Mouse (Mus musculus) neural tube, embryonic 14.5 days (tissue): ENCODE results near the gene Tgfa. TPM values are rescaled to one million over a fixed set of nuclear protein-coding genes. Genes with fewer than 3 reads are reported as not detected.

Experiments used
- ATAC-seq: fragments of 200-750 bp; cut with Nextera tagmentation; 2 replicates; pipeline ENCODE4 v1.8.0; 2017; ENCODE audit warnings: low read depth, mild to moderate bottlenecking, moderate TSS enrichment, moderate library complexity
- H3K27ac ChIP-seq: fragments of 300-500 bp; sonication (generic); 2 replicates; pipeline ENCODE4 v1.5.1; 2014; ENCODE audit warnings: low read depth, mild to moderate bottlenecking, control low read depth, low read length, moderate library complexity, mixed read lengths
- H3K27me3 ChIP-seq: fragments of 300-500 bp; sonication (generic); 2 replicates; pipeline ENCODE4 v1.6.1; 2014; ENCODE audit warnings: low read length; ENCODE audit not compliant: control insufficient read depth, insufficient read depth
- H3K36me3 ChIP-seq: fragments of 300-500 bp; sonication (generic); 2 replicates; pipeline ENCODE4 v1.6.1; 2014; ENCODE audit warnings: low read length, mixed read lengths; ENCODE audit not compliant: control insufficient read depth, insufficient read depth
- H3K4me1 ChIP-seq: fragments of 300-500 bp; sonication (generic); 2 replicates; pipeline ENCODE4 v1.6.1; 2014; ENCODE audit warnings: low read length; ENCODE audit not compliant: control insufficient read depth, insufficient read depth
- H3K4me2 ChIP-seq: fragments of 300-500 bp; sonication (generic); 2 replicates; pipeline ENCODE4 v1.6.1; 2014; ENCODE audit warnings: mild to moderate bottlenecking, low read depth, low read length, control low read depth
- H3K4me3 ChIP-seq: fragments of 300-500 bp; sonication (generic); 2 replicates; pipeline ENCODE4 v1.5.1; 2014; ENCODE audit warnings: low read depth, low read length, control low read depth, mixed read lengths
- H3K9ac ChIP-seq: fragments of 300-500 bp; sonication (generic); replicated peaks from 2 replicates; pipeline ENCODE4 v1.6.1; 2014; ENCODE audit warnings: low read depth, mild to moderate bottlenecking, control low read depth, low read length, mixed read lengths
- H3K9me3 ChIP-seq: fragments of 300-500 bp; sonication (generic); 2 replicates; pipeline ENCODE4 v1.6.1; 2016; ENCODE audit warnings: low read length; ENCODE audit not compliant: control insufficient read depth
- WGBS: fragments of 180-500 bp; shearing (Covaris S2); extraction: QIAGEN DNeasy Blood & Tissue Kit; methylation state at CpG from one replicate; pipeline ENCODE4 v1.1.7; 2014; 5-methylcytosine and 5-hydroxymethylcytosine counted together
- polyA plus RNA-seq: library from polyadenylated mRNA; unstranded; fragments of >200 nt; fragmentation: Nextera tagmentation; extraction: Ambion mirVana; gene quantifications from 2 replicates; pipeline ENCODE4 v1.2.1, GENCODE M21; 2014

Tgfa gene
- polyA plus RNA-seq, 1 experiment from 2014 or later: 24.3 TPM

DNA sequence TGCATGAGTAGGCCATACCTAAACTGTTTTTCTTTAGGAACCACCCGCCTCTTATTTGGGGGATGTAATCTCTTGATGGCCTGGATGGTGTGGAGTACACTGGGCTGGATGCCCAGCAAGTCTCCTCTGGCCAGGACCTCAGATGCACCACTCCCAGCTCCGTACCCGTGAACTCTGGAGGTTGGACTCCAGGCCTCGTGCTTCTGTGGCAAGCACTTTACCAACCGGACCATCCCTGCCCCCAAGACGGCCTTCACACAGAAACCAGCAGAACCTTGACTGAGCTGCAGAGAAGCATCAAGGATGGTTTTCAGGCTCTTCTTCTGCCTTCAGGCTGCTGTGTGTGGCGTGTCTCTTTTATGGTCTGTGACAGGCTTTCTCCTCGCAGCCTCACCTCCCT, 98.3 kb downstream of the Tgfa start:
- Histone ChIP-seq H3K4me2 (no peak overlapping the region), H3K9ac (no peak overlapping the region), H3K4me3 (no peak overlapping the region), H3K9me3 (no peaks in the 10 kb centered on the region), H3K27ac (no peak overlapping the region), H3K27me3 (no peaks in the 10 kb centered on the region), H3K4me1 (no peaks in the 10 kb centered on the region), H3K36me3 (no peaks in the 10 kb centered on the region)
- no peak for ATAC-seq
- 67% methylated on average over 8 of the region's 8 CpGs for WGBS

DNA sequence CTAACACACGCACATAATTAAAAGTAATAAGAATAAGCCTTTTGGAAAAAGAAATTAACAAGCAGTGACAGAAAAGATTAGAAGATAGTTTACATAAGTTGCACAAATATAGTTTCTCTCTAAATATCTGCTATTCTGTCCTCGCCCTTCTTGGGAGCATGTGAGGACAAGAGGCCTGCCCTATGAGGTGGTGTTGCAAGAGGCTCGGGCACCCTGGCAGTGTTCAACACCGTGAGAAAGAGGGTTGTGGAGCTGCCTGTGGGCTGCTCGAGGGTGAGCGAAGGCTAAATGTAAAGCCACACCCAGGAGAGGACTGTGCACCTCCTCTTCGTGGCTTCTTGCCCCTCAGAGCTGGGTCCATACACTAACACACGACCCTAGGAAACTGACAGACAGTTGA, 100.4 kb downstream of the Tgfa start:
- Histone ChIP-seq H3K36me3 (no peaks in the 10 kb centered on the region), H3K27ac (no peak overlapping the region), H3K4me3 (no peak overlapping the region), H3K4me2 (no peak overlapping the region), H3K9ac (no peak overlapping the region), H3K4me1 (no peaks in the 10 kb centered on the region), H3K9me3 (no peaks in the 10 kb centered on the region), H3K27me3 (no peaks in the 10 kb centered on the region)
- WGBS: 80% methylated on average over 8 of the region's 8 CpGs
- ATAC-seq: no peak

- H3K27me3 ChIP-seq: no peaks in the 10 kb centered on the region
- ATAC-seq: no peak
- WGBS: 96% methylated on average over 3 of the region's 3 CpGs
Measured at GRCm38 (mm10) chr6:86296126-86296525, 101.1 kb downstream of the Tgfa start.

GRCm38 (mm10) chr6:86296938-86297337, 101.9 kb downstream of the Tgfa start:
- 94% methylated on average over 2 of the region's 2 CpGs for WGBS

More at GRCm38 (mm10) chr6:86296126-86296525, 101.1 kb downstream of the Tgfa start:
- Histone ChIP-seq H3K36me3 (no peaks in the 10 kb centered on the region), H3K9ac (no peak overlapping the region), H3K27ac (no peak overlapping the region), H3K9me3 (no peaks in the 10 kb centered on the region), H3K4me2 (no peak overlapping the region), H3K4me1 (no peaks in the 10 kb centered on the region), H3K4me3 (no peak overlapping the region)

DNA sequence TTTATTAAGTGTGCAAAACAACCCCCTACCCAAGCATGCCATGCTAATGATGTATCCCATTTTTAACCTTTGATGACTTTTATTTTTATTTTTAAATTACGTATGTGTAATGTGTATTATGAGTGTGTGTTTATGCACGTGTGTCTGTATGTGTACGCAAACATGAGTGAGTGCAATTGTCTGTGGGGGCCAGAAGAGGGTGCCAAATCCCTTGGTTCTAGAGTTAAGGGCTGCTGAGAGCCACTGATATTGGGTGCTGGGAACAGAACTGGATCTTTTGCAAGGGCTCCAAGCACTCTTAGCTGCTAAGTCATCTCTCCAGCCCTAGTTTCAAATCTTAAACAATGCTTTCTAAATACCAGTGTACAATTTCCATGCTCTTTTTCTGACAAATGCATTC, 103.9 kb downstream of the Tgfa start:
- H3K9ac ChIP-seq: no peak overlapping the region
- H3K27me3 ChIP-seq: no peaks in the 10 kb centered on the region
- no peak overlapping the region for H3K27ac ChIP-seq
- no peak overlapping the region for H3K4me2 ChIP-seq
- H3K4me1 ChIP-seq: no peaks in the 10 kb centered on the region
- WGBS: 92% methylated on average over 3 of the region's 3 CpGs
- no peak for ATAC-seq
- no peaks in the 10 kb centered on the region for H3K36me3 ChIP-seq
- H3K9me3 ChIP-seq: no peaks in the 10 kb centered on the region
- H3K4me3 ChIP-seq: no peak overlapping the region

More at GRCm38 (mm10) chr6:86296938-86297337, 101.9 kb downstream of the Tgfa start:
- Histone ChIP-seq H3K27me3 (no peaks in the 10 kb centered on the region), H3K9me3 (no peaks in the 10 kb centered on the region), H3K4me2 (no peak overlapping the region), H3K9ac (no peak overlapping the region), H3K36me3 (no peaks in the 10 kb centered on the region), H3K4me1 (no peaks in the 10 kb centered on the region), H3K4me3 (no peak overlapping the region), H3K27ac (no peak overlapping the region)
- no peak for ATAC-seq

DNA sequence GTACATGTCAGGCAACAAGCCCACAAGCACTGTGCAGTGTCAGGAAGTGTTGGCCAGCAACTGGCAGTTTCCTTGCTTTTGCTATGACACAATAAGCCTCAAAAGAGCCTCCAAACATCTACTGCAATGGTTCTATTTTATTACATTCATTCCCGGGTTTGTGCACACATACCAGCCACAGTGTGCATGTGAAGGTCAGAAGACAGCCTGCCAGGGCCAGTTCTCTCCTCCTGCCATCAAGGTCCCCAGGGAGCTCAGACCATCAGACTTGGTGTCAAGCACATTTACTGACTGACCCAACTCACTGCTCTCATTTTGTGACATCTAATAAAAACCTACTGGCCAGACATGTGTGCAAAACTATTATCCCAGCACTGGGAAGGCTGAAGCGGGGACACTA, 104.4 kb downstream of the Tgfa start:
- 87% methylated on average over 2 of the region's 2 CpGs for WGBS
- Histone ChIP-seq H3K4me1 (no peaks in the 10 kb centered on the region), H3K4me2 (no peak overlapping the region), H3K27me3 (no peaks in the 10 kb centered on the region), H3K9me3 (no peaks in the 10 kb centered on the region), H3K4me3 (no peak overlapping the region), H3K9ac (no peak overlapping the region), H3K27ac (no peak overlapping the region), H3K36me3 (no peaks in the 10 kb centered on the region)
- no peak for ATAC-seq

DNA sequence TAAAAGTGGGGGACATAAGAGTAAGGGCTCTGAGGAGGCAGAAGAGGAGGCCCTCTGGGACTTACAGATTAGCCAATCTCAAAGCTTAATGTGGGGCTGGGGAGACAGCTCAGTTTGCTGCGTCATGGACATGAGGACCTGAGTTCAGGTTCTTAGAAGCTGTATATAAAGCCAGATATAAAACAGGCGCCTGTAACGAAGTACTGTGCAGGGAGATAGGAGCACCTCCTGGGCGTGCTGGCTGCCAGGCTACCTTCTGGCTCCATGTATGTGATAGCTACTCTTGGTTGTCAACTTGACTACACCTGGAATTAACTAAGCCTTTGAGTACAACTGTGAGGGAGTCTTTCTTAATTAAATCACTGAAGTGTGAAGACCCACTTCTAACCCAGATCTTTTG, 110.7 kb downstream of the Tgfa start:
- H3K4me1 ChIP-seq: no peaks in the 10 kb centered on the region
- no peak for ATAC-seq
- no peak overlapping the region for H3K9ac ChIP-seq
- WGBS: 87% methylated on average over 4 of the region's 4 CpGs
- H3K27ac ChIP-seq: no peak overlapping the region
- H3K4me3 ChIP-seq: no peak overlapping the region
- H3K4me2 ChIP-seq: no peak overlapping the region
- no peaks in the 10 kb centered on the region for H3K9me3 ChIP-seq
- H3K36me3 ChIP-seq: no peaks in the 10 kb centered on the region
- no peaks in the 10 kb centered on the region for H3K27me3 ChIP-seq

- 70% methylated on average over 1 of the region's 1 CpGs for WGBS
- H3K9me3 ChIP-seq: no peaks in the 10 kb centered on the region
- H3K9ac ChIP-seq: no peak overlapping the region
Measured at GRCm38 (mm10) chr6:86314011-86314410, 119.0 kb downstream of the Tgfa start.

DNA sequence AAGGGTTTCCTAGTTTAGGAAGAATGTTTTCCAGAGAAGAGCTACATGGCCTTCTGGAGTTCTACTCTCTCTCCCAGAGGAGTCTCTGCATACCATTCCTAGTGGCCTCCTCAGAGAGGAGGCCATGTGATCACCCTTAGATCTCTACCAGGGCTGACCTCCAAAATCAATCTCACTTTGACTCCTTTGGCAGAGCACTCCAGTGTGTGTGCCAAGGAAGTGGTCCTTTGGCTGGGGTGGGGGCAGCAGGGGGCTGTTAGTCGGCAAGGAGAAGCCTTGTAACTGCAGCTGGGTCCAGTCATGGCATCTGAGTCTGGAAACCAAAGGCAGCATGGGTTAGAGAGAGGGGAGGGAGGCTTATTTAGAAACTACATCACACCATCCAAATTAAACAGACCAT, 122.0 kb downstream of the Tgfa start:
- H3K27me3 ChIP-seq: no peaks in the 10 kb centered on the region
- ATAC-seq: no peak
- H3K9ac ChIP-seq: no peak overlapping the region
- no peak overlapping the region for H3K4me3 ChIP-seq
- H3K9me3 ChIP-seq: no peaks in the 10 kb centered on the region
- H3K4me2 ChIP-seq: no peak overlapping the region
- no peaks in the 10 kb centered on the region for H3K36me3 ChIP-seq
- WGBS: 71% methylated on average over 1 of the region's 1 CpGs
- no peaks in the 10 kb centered on the region for H3K4me1 ChIP-seq
- no peak overlapping the region for H3K27ac ChIP-seq

More at GRCm38 (mm10) chr6:86314011-86314410, 119.0 kb downstream of the Tgfa start:
- Histone ChIP-seq H3K27me3 (no peaks in the 10 kb centered on the region), H3K4me3 (no peak overlapping the region), H3K27ac (no peak overlapping the region), H3K4me1 (no peaks in the 10 kb centered on the region), H3K36me3 (no peaks in the 10 kb centered on the region), H3K4me2 (no peak overlapping the region)
- no peak for ATAC-seq

GRCm38 (mm10) chr6:86318855-86319254, 123.8 kb downstream of the Tgfa start:
- Histone ChIP-seq H3K27ac (no peak overlapping the region), H3K4me2 (no peak overlapping the region), H3K9me3 (no peaks in the 10 kb centered on the region), H3K9ac (no peak overlapping the region), H3K4me3 (no peak overlapping the region), H3K27me3 (no peaks in the 10 kb centered on the region), H3K36me3 (no peaks in the 10 kb centered on the region), H3K4me1 (no peaks in the 10 kb centered on the region)
- ATAC-seq: no peak
- WGBS: 78% methylated on average over 4 of the region's 4 CpGs
